Mouse (Mus musculus) spleen, adult 2 months (tissue): Measurements from ENCODE around the gene Traf3ip2.

ENCODE experiments used
- CTCF ChIP-seq: fragments of 200-500 bp; IDR thresholded peaks from 2 replicates; pipeline ENCODE4 v1.5.1; 2011; ENCODE audit warnings: mild to moderate bottlenecking, inconsistent platforms; ENCODE audit not compliant: insufficient read depth, insufficient read length, insufficient replicate concordance; ENCODE audit errors: extremely low read depth
- POLR2A ChIP-seq: fragments of 200-500 bp; IDR thresholded peaks from 2 replicates; pipeline ENCODE4 v1.6.1; 2011; ENCODE audit warnings: low read depth, low read length, inconsistent platforms

DNA sequence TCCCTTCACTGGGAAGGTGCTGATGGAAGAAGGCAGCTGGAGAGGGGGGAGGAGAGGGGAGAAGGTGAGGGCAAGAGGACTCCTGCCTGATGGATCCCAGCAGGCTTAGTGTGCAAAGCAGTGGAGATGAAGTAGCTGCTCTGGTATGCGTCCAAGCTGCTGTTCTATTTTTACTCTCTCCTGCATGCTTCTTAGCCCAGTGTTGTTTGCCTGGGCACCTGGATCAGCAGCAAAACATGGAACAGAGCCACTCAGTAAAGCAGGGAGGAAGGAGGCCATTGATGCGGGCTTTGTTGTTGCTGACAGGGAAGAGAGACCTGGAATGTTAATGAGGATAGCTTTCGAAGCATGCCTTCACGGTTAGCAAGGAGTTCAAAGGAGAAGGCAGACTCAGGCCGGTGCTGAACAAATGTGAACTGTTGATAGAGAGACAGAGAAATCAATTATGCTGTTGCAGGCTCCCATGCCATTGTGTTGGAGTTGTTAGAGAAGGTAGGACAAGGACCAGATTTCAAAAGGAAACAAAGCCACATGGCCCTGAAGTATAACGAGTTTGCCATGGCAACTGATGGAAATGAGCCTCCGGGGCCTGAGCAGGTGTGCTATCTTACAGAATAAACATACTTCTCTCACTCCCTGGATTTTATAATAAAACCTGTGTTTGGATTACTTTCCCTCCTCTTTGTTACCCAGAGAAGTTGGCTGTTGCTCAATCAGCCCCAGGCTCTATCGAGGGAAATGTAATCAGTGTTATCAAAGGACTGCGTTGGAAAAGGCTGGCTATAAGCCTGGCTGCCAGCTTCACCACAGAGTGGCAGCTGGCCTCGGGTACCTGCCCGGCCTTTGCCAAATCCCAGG lies 46.9 kb downstream of the Traf3ip2 start:
- TF ChIP-seq CTCF (no peak), POLR2A (no peak)
